Mouse (Mus musculus) embryonic fibroblast, embryonic 13.5 days (primary cell): ENCODE results near the gene 4930503B20Rik.

Experiments used
- CTCF ChIP-seq: IDR thresholded peaks from 2 replicates; pipeline ENCODE4 v1.5.1; 2011; ENCODE audit warnings: mild to moderate bottlenecking, control low read depth, low read length, moderate library complexity, borderline replicate concordance; ENCODE audit not compliant: insufficient read depth
- POLR2A ChIP-seq: IDR thresholded peaks from 2 replicates; pipeline ENCODE4 v1.6.1; 2011; ENCODE audit warnings: low read depth, mild to moderate bottlenecking, control low read depth, low read length, moderate library complexity

DNA sequence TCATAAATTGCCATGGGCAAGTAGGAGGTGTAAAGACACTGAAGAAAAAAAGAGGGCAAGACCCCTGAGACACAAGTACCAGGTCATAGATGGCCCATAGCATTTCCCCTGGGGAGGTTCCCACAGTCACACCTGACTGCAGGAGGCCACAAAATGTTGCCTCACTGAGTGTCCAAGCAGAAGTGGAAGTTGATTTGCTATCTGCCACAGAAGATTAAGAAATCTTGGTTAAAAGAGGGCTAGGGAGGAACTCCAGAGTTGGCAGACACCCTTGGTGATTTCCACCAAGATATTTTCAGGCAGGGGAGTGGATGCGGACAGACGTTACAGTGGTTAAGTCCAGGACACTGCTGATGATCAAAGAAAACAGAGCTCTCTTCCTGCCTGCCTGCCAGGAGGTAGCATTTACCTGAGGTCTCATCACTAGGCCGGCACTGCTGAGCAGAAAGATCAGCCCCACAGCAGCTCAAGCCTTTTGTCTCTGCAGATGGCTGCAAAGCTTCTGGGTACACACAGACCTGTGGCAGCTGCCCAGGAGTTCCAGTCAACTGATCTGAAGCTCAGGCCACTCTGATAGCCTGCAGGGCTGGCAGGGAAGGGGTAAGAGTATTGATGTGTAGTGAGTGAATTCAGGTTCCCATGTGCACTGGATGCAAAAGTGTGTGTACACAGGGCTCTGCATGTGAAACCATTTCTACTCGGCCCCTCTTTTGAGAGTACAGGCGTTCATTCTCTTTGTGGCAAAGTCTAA is 34.4 kb downstream of the 4930503B20Rik start:
- TF ChIP-seq POLR2A (no peak), CTCF (no peak)
